Mouse (Mus musculus) embryo, embryonic 9.5 days (tissue): ENCODE data around the gene Camkmt.

Experiments used
- DNase-seq: peaks from one replicate; pipeline ENCODE4 v3.0.0-alpha.2; 2017; ENCODE audit errors: extremely low spot score

Gene Camkmt

DNA sequence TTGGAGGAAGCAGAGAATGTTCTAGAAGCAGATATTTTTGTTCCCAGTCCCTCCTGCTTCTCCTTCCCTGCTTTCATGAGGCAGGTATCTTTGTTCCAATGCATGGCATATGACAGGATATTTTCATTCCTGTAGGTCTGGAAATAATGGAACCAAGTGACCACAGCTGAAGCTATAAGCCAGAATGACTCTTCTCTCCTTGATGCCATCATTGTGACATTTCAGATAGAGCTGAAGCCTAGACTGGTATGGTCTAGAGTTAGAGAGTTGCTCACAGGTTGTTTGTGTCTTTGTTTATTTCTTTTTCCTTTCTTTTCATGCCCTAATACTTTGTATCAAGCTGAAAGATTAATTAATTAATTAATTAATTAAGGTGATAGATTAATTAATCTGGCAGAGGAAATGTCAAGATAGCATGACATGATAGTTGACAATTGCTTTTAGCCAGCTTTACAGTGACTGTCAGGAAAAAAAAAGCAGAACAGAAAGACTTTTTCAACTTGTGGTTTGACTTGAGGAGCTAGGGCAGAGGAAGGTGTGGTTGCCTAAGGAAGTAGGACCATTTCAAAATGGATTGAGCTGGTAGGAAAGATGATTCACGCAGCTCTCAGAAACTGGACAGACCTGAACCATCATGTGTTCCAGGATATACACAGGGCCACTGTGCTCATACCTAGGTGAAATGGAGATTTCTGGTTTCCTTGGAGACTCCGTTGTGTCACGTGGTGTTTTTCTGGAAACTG lies 404.8 kb downstream of the Camkmt start:
- no peak for DNase-seq

DNA sequence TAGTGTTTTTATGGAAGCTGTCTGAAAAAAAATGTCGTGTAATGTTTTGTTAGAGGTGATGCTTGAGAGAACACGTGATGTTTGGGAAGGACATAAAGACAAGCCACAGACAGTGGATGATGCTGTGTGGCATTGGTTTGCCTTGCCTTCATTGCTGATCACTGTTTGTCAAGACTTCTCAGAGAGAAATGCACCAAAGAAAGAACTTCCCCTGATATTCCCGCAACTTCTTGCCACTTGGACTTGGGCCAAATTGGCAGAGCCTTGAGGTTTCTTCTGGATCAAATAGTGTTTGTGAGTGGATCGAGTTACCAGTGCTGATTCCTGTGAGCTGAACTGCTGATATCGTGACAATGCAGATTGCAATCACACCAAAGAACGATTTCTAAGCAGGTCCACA lies 405.5 kb downstream of the Camkmt start:
- no peak for DNase-seq

DNA sequence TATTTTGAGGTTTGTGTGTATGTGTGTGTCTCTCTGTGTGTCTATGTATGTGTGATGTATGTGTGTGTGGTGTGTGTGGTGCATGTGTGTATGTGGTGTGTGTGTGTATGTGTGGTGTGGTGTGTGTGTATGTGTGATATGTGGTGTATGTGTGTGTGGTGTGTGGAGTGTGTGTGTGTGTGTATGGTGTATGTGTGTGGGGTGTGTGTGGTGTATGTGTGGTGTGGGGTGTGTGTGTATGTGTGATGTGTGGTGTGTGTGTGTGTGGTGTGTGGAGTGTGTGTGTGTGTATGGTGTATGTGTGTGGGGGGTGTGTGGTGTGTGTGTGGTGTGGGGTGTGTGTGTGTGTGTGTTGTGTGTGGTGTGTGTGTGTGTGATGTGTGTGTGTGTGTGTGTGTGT lies 414.5 kb downstream of the Camkmt start:
- DNase-seq, result no peak

DNA sequence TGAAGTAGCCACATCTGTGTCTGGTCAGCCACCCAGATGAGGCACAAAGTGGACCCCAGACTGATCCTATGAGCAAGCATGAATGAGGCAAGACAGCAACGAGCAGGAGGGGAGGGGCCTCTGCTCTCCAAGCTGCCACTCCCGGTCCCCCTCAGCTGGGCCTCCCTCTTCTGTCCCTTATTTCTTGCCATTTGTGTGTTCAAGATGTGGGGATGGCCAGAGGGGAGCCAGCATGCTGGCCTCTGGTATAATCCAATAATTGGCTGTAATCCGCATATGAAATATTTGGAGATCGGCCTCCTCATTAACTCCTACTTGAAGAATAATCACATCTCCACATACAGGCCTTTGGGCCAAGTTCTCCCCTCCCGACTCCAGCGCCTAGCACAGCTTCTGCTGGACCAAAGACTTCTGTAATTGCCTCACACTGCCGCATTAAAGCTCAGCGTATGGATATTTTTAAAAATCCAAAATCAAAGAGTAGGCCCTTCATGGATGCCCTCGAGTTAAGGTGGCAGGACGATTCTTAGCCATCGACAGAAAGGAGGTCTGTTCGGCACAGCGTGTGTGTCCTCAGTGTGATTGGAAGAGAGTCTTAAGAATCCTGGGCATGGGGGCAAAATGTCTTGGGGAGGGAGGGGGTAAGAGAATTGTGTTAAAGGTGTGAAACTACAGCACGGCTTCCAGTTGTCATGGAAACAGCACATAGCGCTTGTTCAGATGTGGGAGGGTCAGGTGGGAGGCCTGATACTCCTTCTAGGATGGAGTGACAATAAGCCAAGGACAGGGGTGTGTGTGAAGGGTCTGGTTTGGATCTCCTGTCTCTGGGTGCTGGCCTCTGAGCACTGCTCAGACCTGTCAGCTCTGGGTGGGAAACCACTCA lies 416.1 kb downstream of the Camkmt start:
- DNase-seq, result no peak

GRCm38 (mm10) chr17:85507089-85507460 lies 416.7 kb downstream of the Camkmt start:
- no peak for DNase-seq
